Mouse (Mus musculus): ENCODE measurements around the gene Hist1h2ai. TPM values are rescaled to one million over a fixed set of nuclear protein-coding genes. Genes with fewer than 3 reads are reported as not detected.
"Not testable (repeated sequence)": the region's sequence is repeated elsewhere in the genome, so short reads cannot be mapped to it uniquely, and the experiment has no call there.

The Hist1h2ai gene
- total RNA-seq, 2 experiments from 2014 or later, result 125 TPM

DNA sequence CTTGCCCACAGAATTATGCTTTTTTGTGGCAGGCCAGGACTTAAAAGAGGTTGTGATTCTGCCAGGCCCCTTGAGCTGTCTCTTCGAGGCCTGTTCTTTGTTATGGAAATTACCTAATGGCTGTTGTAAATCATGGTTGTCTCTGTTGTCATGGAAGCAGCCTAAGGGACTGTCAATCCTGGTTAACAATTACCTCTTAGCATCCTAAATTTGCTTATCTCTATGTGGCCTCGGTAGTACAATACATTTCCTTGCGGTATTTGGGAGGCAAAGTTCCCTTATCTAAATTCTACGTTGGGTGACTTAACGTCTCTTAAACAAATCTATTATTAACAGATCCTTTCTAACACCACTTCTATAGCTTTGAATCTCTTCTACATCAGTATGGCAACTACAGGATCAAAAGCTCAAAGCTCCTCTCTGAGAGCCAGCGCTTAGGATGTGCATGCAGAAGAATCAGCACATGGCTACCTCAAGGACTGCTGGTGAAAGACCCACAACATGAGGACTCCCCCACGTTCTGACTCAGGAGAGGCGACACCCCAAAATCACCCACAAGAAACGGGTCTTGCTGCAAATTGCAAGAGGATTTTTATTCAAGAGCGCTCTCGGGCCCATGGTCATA is 11.8 kb downstream of the Hist1h2ai start:
- no peak for DNase-seq

DNA sequence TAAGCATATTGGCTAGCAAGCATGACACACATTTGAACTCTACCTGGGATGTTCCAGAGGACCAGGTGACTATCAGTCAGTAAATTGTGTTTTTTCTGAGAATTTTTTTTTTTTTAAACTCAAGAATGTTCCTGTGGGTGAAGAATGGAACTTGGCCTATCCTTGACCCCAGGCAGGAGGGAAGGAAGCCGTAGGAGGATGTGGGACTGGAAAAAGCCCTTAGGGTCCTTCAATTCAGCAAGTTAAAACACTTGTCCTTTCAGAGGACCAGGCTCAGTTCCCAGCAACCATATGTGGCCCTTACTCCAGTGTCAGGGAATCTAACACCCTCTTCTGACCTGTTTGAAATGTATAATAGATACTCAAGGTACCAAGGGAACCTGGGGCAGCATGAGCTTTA is 13.3 kb downstream of the Hist1h2ai start:
- DNase-seq, result no peak

- DNase-seq, result no peak
Observed at GRCm38 (mm10) chr13:21733466-21733865, 17.2 kb downstream of the Hist1h2ai start.

GRCm38 (mm10) chr13:21734010-21734905 is 18.0 kb downstream of the Hist1h2ai start:
- DNase-seq, result peak; percentile 54

DNA sequence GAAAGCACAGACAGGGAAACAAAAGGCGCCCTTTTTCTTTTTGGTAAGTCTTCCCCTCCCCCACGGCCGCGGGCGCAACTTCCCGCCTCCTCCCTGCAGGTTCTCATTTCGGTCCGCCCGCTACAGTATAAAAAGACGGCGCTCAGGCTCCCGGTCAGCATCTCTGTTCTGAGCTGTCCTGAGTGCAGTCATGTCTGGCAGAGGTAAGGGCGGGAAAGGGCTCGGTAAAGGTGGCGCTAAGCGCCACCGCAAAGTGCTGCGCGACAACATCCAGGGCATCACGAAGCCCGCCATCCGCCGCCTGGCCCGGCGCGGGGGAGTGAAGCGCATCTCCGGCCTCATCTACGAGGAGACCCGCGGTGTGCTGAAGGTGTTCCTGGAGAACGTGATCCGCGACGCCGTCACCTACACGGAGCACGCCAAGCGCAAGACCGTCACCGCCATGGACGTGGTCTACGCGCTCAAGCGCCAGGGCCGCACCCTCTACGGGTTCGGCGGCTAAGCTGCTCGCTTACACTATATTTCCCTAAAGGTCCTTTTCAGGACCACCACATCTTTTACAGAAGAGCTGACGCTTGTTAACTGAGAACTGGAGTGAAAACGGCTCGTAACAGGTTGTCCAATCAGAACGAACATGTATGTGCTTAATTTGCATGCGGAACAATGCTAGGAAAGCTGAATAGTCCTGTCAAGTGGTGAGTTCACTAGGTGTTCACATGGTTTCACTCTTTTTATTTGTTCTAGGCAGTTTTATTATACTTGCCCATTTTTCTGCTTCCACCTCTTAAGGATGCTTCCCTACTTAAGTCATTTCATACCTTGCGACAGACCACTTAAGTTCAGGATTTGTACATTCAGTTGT is 18.9 kb downstream of the Hist1h2ai start, which contains the start of gene Hist1h4j:
TSS of gene Hist1h4j (plus strand) at position 159 of the 862 bp plus-strand sequence.
- DNase-seq, result peak; percentile 60

DNA sequence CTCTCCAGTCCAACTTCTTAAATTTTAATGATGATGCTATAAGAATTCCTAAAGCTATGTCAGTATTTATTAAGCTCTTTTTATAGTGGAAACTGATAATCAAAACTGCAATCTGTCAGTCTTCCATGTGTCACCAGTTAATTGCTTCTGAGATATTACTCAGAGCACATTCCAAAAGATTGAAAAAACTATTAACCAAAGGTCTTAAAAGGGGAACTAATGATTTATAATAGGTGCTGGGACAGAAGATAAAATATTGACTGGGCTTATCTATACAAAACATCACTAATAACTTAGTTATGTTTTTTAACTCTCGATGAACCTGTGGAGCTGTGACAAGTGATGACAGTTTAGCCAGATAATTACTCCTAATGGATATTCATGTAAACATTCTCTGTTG is 28.8 kb downstream of the Hist1h2ai start:
- no peak for DNase-seq

- DNase-seq, result no peak
Observed at GRCm38 (mm10) chr13:21749387-21750158, 33.4 kb downstream of the Hist1h2ai start.

DNA sequence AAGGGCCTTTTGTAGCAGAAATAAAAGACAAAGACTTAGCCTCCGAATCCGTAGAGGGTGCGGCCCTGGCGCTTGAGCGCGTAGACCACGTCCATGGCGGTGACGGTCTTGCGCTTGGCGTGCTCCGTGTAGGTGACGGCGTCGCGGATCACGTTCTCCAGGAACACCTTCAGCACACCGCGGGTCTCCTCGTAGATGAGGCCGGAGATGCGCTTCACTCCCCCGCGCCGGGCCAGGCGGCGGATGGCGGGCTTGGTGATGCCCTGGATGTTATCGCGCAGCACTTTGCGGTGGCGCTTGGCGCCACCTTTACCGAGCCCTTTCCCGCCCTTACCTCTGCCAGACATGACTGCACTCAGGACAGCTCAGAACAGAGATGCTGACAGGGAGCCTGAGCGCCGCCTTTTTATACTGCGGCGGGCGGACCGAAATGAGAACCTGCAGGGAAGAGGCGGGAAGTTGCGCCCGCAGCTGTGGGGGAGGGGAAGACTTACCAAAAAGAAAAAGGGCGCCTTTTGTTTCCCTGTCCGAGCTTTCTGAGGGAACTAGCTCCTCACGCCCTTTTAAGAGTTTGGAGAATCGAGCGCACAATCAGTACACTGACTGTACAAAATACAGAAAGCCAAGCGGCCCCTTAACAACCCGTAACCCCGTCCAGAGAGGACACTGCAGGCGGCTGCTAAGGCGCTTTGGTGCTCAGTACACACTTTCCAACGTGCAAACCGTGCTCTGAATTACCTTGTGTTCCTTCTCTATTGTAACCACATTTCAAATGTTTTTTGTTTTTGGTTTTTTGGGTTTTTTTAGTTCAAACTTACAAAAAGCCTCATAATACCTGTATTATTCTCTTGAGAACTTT is 34.2 kb downstream of the Hist1h2ai start, which contains the start of gene Hist1h4k:
TSS of gene Hist1h4k (minus strand) at position 347 of the 859 bp plus-strand sequence.
- DNase-seq, result peak; percentile 79

GRCm38 (mm10) chr13:21751417-21751816 is 35.2 kb downstream of the Hist1h2ai start:
- no peak for DNase-seq

GRCm38 (mm10) chr13:21751827-21752226 is 35.6 kb downstream of the Hist1h2ai start:
- no peak for DNase-seq

- DNase-seq, result no peak
Observed at GRCm38 (mm10) chr13:21752356-21752755, 36.1 kb downstream of the Hist1h2ai start.

- no peak for DNase-seq
Observed at GRCm38 (mm10) chr13:21753051-21753523, 36.9 kb downstream of the Hist1h2ai start.

- peak; percentile 19 for DNase-seq
Observed at GRCm38 (mm10) chr13:21753524-21754285, 37.5 kb downstream of the Hist1h2ai start, which contains the start of the genes Hist1h2ak and Hist1h2bn. TSS of gene Hist1h2ak (minus strand) at chr13:21753827. TSS of gene Hist1h2bn (plus strand) at chr13:21754123.

GRCm38 (mm10) chr13:21754294-21755001 is 38.2 kb downstream of the Hist1h2ai start:
- DNase-seq, result not testable (repeated sequence)

DNA sequence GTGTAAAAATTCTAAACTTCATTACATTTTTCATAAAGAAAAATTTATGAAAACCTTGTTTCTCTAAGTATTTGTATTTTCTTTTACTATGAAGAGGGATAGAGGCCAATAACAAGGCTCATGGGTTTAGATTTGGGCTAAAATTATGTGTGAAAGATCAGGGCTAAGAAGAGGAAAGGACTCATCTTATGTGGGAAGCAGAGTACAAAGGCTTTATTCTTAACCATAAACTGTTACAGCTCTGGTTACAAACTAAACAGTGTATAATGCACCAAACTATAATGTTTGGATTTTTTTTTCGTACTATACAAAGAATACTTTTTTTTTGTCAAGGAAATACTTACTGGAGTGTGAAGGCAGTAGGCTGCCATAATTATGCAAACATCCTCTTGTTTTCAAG is 39.5 kb downstream of the Hist1h2ai start:
- no peak for DNase-seq

Measured in gastrocnemius, postnatal 10 days (tissue).